Mouse (Mus musculus): ENCODE results near the gene Lurap1l. TPM values are rescaled to one million over a fixed set of nuclear protein-coding genes. Genes with fewer than 3 reads are reported as not detected.

The Lurap1l gene
- polyA plus RNA-seq, 1 experiment from 2014 or later = 22.2 TPM

DNA sequence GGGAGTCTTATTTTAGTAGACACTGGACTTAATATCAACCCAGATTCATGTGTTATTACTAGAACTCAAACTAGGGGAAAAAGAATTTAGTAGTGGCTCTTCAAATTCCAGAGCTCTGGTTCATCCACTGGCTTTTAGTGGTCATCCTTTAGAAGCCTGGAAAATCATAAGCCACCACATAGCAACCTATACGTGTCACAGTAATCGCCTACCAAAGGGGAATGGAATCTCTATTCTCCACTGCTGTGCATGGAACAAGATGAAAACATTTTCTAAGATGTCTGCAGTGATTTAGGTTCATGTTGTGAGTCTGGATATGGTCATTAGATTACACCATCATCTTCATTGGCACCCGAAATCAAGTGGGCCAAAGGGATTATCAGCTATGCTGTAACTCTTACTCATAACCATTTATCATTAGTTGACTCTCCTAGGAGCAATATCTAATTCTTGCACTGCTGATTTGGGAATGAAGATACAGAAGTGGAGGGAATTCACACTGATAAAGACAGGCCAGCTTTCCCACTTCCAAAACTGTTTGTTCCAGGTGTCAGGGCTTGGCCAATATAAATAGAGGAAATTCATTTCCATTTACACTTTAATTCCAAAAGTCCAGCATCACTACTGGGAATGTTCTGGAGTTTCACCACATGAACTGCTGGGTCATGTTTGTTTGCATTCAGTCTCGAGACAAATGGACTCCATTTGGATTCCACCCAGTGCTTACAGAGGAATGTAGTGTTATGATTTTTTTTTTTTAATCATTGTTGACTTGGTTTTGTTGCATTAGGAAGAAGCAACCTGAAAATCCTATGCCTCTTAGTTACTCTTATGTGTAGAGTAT is 11.4 kb downstream of the Lurap1l start:
- H3K27me3 ChIP-seq (ENCODE audit: insufficient read depth, low read length) = no peaks in the 10 kb centered on the region
- no peak overlapping the region for H3K9ac ChIP-seq (ENCODE audit: low read depth, low read length)
- DNase-seq (ENCODE audit: low spot score) (peak; percentile 64), ATAC-seq (replicated peaks; ENCODE audit: low FRiP score, low read depth) (no peak)
- WGBS = 68% methylated on average over 4 of the region's 4 CpGs
- no peak overlapping the region for H3K4me3 ChIP-seq (replicated peaks; ENCODE audit: low read depth, low read length)
- H3K36me3 ChIP-seq (ENCODE audit: insufficient read depth, low read length) = no peaks in the 10 kb centered on the region
- H3K4me2 ChIP-seq (ENCODE audit: low read length) = no peak overlapping the region
- TF ChIP-seq CTCF (IDR thresholded peaks at IDR 0.05; ENCODE audit: low read depth) = no peak
- H3K9me3 ChIP-seq (replicated peaks; ENCODE audit: low read length) = no peaks in the 10 kb centered on the region
- H3K4me1 ChIP-seq (replicated peaks; ENCODE audit: insufficient read depth, low read length) = no peaks in the 10 kb centered on the region
- H3K27ac ChIP-seq = no peak overlapping the region

DNA sequence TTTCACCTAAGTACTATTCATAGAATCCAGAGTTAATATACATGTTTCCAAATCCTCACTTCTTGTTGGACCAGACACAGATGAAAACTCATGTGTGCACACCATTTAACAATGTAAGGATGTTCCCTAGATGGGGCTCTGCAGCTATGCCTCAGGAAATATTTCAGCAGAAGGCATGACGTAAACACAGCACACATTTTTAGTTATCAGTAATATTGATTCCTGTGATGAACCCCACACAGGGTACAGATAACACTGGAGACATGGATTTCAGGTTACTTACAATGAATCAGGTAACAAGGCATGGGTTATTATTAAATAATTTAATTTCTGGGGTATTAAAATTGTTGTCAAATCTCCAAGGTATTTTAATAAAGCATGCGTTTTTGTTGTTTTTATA is 12.2 kb downstream of the Lurap1l start:
- no peak for ATAC-seq (replicated peaks; ENCODE audit: low FRiP score, low read depth)
- no peak for TF ChIP-seq CTCF (IDR thresholded peaks at IDR 0.05; ENCODE audit: low read depth)
- no peak for DNase-seq (ENCODE audit: low spot score)
- H3K4me1 ChIP-seq (replicated peaks; ENCODE audit: insufficient read depth, low read length) = no peaks in the 10 kb centered on the region
- no peaks in the 10 kb centered on the region for H3K27me3 ChIP-seq (ENCODE audit: insufficient read depth, low read length)
- no peak overlapping the region for H3K4me2 ChIP-seq (ENCODE audit: low read length)
- no peaks in the 10 kb centered on the region for H3K36me3 ChIP-seq (ENCODE audit: insufficient read depth, low read length)
- H3K4me3 ChIP-seq (replicated peaks; ENCODE audit: low read depth, low read length) = no peak overlapping the region
- H3K27ac ChIP-seq = no peak overlapping the region
- no peaks in the 10 kb centered on the region for H3K9me3 ChIP-seq (replicated peaks; ENCODE audit: low read length)
- H3K9ac ChIP-seq (ENCODE audit: low read depth, low read length) = no peak overlapping the region
- 84% methylated on average over 2 of the region's 2 CpGs for WGBS

DNA sequence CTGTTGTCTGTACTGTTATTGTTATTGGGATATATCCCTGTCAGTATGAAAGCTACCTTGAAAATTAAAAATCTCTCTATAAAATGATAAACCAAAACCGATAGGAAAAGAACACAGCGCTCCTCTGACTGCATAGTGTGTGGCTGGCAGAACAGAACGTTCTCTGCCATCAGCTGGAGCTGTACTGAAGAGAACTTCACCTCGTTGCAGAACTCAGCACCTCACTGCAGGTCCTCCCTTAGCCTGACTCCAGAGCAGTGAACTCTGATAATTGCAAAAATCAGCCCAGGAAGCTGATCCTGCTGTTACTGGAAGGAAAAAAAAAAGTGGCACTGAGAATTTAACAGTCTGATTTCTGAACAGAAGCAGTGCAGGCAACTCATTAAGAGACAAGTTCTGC is 14.4 kb downstream of the Lurap1l start:
- 79% methylated on average over 4 of the region's 4 CpGs for WGBS

DNA sequence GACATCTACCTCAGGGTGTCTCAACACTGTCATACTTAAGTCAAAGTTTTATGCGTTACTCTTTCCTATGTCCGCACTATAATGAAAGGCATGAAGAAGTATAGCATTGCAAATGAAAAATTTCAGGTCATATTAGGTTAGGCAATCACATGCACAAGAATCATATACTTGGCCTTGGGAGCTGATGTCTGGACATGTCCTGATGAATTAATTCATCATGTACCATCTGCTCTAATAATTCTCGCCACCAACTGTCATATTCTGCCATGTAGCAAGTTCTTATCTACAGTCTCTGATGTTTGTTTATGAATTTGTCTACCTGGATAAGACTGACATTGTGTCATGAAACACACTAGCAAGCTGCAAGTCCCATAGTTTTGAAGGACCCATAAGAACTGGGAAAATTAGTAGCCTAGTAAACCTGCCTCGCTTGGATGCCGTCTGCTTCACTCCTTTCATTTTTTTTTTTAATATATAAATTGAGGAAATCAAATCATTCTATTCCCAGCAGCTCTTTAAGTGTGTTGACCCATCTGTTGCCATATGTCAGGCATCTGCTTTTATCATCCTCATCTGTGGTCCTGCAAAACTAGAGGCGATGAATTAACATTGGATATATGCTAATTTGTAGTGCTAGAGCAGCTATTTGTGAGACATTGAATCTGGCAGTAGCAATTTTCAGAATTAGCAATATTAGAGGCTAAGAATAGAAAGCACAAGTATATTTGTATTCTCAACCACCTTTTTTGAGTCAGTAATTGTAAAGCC is 15.5 kb downstream of the Lurap1l start:
- ATAC-seq (replicated peaks; ENCODE audit: low FRiP score, low read depth) = no peak
- TF ChIP-seq CTCF (IDR thresholded peaks at IDR 0.05; ENCODE audit: low read depth) = no peak
- 95% methylated on average over 6 of the region's 6 CpGs for WGBS

More for the DNA sequence above, 14.4 kb downstream of the Lurap1l start:
- no peak for TF ChIP-seq CTCF (IDR thresholded peaks at IDR 0.05; ENCODE audit: low read depth)
- no peaks in the 10 kb centered on the region for H3K9me3 ChIP-seq (replicated peaks; ENCODE audit: low read length)
- H3K4me1 ChIP-seq (replicated peaks; ENCODE audit: insufficient read depth, low read length) = no peaks in the 10 kb centered on the region
- H3K27ac ChIP-seq = no peak overlapping the region
- H3K4me3 ChIP-seq (replicated peaks; ENCODE audit: low read depth, low read length) = no peak overlapping the region
- no peaks in the 10 kb centered on the region for H3K27me3 ChIP-seq (ENCODE audit: insufficient read depth, low read length)
- ATAC-seq (replicated peaks; ENCODE audit: low FRiP score, low read depth) = no peak
- H3K36me3 ChIP-seq (ENCODE audit: insufficient read depth, low read length) = no peaks in the 10 kb centered on the region
- DNase-seq (ENCODE audit: low spot score) = no peak
- H3K4me2 ChIP-seq (ENCODE audit: low read length) = no peak overlapping the region
- H3K9ac ChIP-seq (ENCODE audit: low read depth, low read length) = no peak overlapping the region

DNA sequence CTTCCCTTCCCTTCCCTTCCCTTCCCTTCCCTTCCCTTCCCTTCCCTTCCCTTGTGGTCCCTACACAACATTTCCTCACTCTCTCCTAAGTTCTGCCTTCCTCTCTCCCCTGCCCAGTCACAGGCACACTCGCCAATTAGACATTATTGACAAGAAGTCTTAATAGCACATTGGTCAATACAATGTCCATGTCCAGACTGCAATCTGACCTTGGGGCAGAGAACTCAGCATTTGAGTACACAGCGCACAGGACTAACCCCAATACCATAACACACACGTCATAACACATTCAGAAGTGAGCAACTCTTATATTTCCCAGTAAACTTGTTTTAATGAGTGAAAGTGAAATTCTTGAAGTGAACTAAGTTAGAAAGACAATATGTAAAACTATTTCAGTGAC is 24.3 kb downstream of the Lurap1l start:
- no peak overlapping the region for H3K9ac ChIP-seq (ENCODE audit: low read depth, low read length)
- no peak for ATAC-seq (replicated peaks; ENCODE audit: low FRiP score, low read depth)
- WGBS = 93% methylated on average over 3 of the region's 3 CpGs
- H3K27me3 ChIP-seq (ENCODE audit: insufficient read depth, low read length) = no peaks in the 10 kb centered on the region
- no peaks in the 10 kb centered on the region for H3K4me1 ChIP-seq (replicated peaks; ENCODE audit: insufficient read depth, low read length)
- no peak overlapping the region for H3K4me3 ChIP-seq (replicated peaks; ENCODE audit: low read depth, low read length)
- no peak overlapping the region for H3K4me2 ChIP-seq (ENCODE audit: low read length)
- no peak overlapping the region for H3K27ac ChIP-seq
- no peak for DNase-seq (ENCODE audit: low spot score)
- H3K36me3 ChIP-seq (ENCODE audit: insufficient read depth, low read length) = no peaks in the 10 kb centered on the region
- TF ChIP-seq CTCF (IDR thresholded peaks at IDR 0.05; ENCODE audit: low read depth) = no peak
- H3K9me3 ChIP-seq (replicated peaks; ENCODE audit: low read length) = no peaks in the 10 kb centered on the region

More for the DNA sequence above, 15.5 kb downstream of the Lurap1l start:
- DNase-seq (ENCODE audit: low spot score) = no peak
- Histone ChIP-seq H3K27me3 (ENCODE audit: insufficient read depth, low read length) (no peaks in the 10 kb centered on the region), H3K36me3 (ENCODE audit: insufficient read depth, low read length) (no peaks in the 10 kb centered on the region), H3K9me3 (replicated peaks; ENCODE audit: low read length) (no peaks in the 10 kb centered on the region), H3K27ac (no peak overlapping the region), H3K4me1 (replicated peaks; ENCODE audit: insufficient read depth, low read length) (no peaks in the 10 kb centered on the region), H3K9ac (ENCODE audit: low read depth, low read length) (no peak overlapping the region), H3K4me3 (replicated peaks; ENCODE audit: low read depth, low read length) (no peak overlapping the region), H3K4me2 (ENCODE audit: low read length) (no peak overlapping the region)

DNA sequence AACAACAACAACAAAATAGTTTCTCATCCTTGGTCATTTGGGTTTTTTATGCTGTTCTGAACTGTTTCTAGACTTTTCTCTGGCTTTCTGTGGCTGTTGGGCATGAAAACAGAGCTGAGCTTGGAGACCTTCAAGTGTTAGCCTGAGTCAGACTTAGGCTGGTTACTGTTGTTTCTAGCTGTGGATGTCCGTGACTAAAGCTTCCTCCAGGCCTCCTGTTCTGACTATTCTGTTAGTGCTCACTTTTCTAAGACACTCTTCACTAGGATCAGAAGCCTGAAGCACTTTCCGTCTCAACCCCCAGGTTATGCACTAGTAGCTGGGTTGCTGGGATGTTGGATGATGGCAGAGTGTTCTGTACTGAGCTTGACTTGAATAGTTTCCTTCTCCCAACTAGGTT is 28.7 kb downstream of the Lurap1l start:
- Histone ChIP-seq H3K4me2 (ENCODE audit: low read length) (no peak overlapping the region), H3K9ac (ENCODE audit: low read depth, low read length) (no peak overlapping the region), H3K4me3 (replicated peaks; ENCODE audit: low read depth, low read length) (no peak overlapping the region), H3K36me3 (ENCODE audit: insufficient read depth, low read length) (no peaks in the 10 kb centered on the region), H3K27ac (no peak overlapping the region), H3K9me3 (replicated peaks; ENCODE audit: low read length) (no peaks in the 10 kb centered on the region), H3K27me3 (ENCODE audit: insufficient read depth, low read length) (no peaks in the 10 kb centered on the region), H3K4me1 (replicated peaks; ENCODE audit: insufficient read depth, low read length) (no peaks in the 10 kb centered on the region)
- whole genome bisulfite sequencing = 81% methylated on average over 2 of the region's 2 CpGs
- TF ChIP-seq CTCF (IDR thresholded peaks at IDR 0.05; ENCODE audit: low read depth) = no peak
- ATAC-seq (replicated peaks; ENCODE audit: low FRiP score, low read depth) (no peak), DNase-seq (ENCODE audit: low spot score) (no peak)
